In genomic region chr8:119737093-119737900, GRCm38 (mm10) we compare ENCODE assay signal across 23 mouse cellular contexts. TPM values are rescaled to one million over a fixed set of nuclear protein-coding genes. Genes with fewer than 3 reads are reported as not detected.
"Had no signal": no experiment of that assay in that cellular context is flagged by ENCODE, and none has a peak within 500 bp of the region (broad histone marks: within the 10 kb centered on the region; RNA-seq: fewer than 3 reads in every experiment).

No protein-coding gene starts in this region.

- H3K27me3 ChIP-seq: midbrain, embryonic 15.5 days; neural tube, embryonic 12.5 days; neural tube, embryonic 15.5 days had no signal

- DNase-seq: kidney, adult 2 months; kidney, postnatal 25 days; layer of hippocampus, postnatal 36 days; lung, adult 2 months; lung, postnatal 10 days; right cerebral cortex, adult 18-20 months; right cerebral cortex, postnatal 14 days; right cerebral cortex, postnatal 4 days; thymus, adult 2 months; thymus, postnatal 14 days; thymus, postnatal 4 days had no signal

- H3K4me3 ChIP-seq: layer of hippocampus, adult 2 months; left cerebral cortex, adult 2 months; midbrain, embryonic 12.5 days; midbrain, embryonic 15.5 days; neural tube, embryonic 12.5 days; neural tube, embryonic 15.5 days had no signal

- H3K9ac ChIP-seq: midbrain, embryonic 12.5 days; midbrain, embryonic 15.5 days; neural tube, embryonic 12.5 days; neural tube, embryonic 15.5 days had no signal

- H3K4me1 ChIP-seq: midbrain, embryonic 12.5 days; midbrain, embryonic 15.5 days; neural tube, embryonic 12.5 days; neural tube, embryonic 15.5 days had no signal

- H3K36me3 ChIP-seq: midbrain, embryonic 12.5 days; midbrain, embryonic 15.5 days; neural tube, embryonic 12.5 days; neural tube, embryonic 15.5 days had no signal

- ATAC-seq: intestine, postnatal 0 days; midbrain, embryonic 15.5 days had no signal

- H3K4me2 ChIP-seq: liver, embryonic 11.5 days; midbrain, embryonic 12.5 days; midbrain, embryonic 15.5 days; neural tube, embryonic 12.5 days; neural tube, embryonic 15.5 days had no signal

- H3K9me3 ChIP-seq: midbrain, embryonic 12.5 days; midbrain, embryonic 15.5 days; neural tube, embryonic 12.5 days; neural tube, embryonic 15.5 days had no signal

- H3K27ac ChIP-seq: kidney, postnatal 0 days; layer of hippocampus, adult 2 months; left cerebral cortex, adult 2 months; macrophage; midbrain, embryonic 12.5 days; midbrain, embryonic 15.5 days; neural tube, embryonic 12.5 days; neural tube, embryonic 15.5 days; stomach, postnatal 0 days had no signal

RNA-seq across cellular contexts. Expression of gene Atp2c2, which starts 37.5 kb away (rescaled TPM):
- total RNA-seq: megakaryocyte, adult 5-6 weeks had no signal
- polyA plus RNA-seq: macrophage had no signal
